Mouse (Mus musculus): ENCODE results near the gene Cnpy3.
"Not testable (repeated sequence)": the region's sequence is repeated elsewhere in the genome, so short reads cannot be mapped to it uniquely, and the experiment has no call there.

Gene Cnpy3

GRCm38 (mm10) chr17:46764916-46765315, 12.9 kb upstream of the Cnpy3 start:
- DNase-seq (ENCODE audit: low spot score in 2 of 2) = not testable (repeated sequence)

GRCm38 (mm10) chr17:46763544-46763943, 11.5 kb upstream of the Cnpy3 start, which contains the start of gene Ptcra:
TSS of gene Ptcra (minus strand) at chr17:46763712.
- no peak for DNase-seq (ENCODE audit: low spot score in 2 of 2)

GRCm38 (mm10) chr17:46758753-46759152, 6.7 kb upstream of the Cnpy3 start:
- no peak for DNase-seq (ENCODE audit: low spot score in 2 of 2)

GRCm38 (mm10) chr17:46751056-46751793, 789 bp downstream of the Cnpy3 start:
- peak; percentile 72 to 81 for DNase-seq (ENCODE audit: low spot score in 2 of 2)

- DNase-seq (ENCODE audit: low spot score in 2 of 2) = no peak
These were observed 1.4 kb downstream of the Cnpy3 start for GRCm38 (mm10) chr17:46750580-46750979.

- no peak for DNase-seq (ENCODE audit: low spot score in 2 of 2)
These were observed 2.7 kb downstream of the Cnpy3 start for GRCm38 (mm10) chr17:46749282-46749681.

DNA sequence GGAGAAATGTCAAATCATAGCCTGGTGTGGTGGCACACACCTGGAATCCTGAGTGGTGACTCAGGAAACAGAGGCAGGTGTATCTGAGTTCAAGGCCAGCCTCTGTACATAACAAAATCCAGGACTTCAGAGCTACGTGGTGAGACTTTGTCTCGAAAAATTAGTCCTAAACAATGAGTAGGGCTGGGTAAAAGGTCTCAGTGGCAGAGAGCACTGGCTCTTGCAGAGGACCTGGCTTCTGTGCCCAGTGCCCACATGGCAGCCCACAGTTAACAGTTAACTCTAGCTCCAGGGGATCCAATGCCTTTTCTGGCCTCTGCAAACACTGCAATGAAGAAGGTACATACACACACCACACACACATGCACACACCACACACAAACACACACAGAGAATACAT, 4.2 kb downstream of the Cnpy3 start:
- no peak for DNase-seq (ENCODE audit: low spot score in 2 of 2)

DNA sequence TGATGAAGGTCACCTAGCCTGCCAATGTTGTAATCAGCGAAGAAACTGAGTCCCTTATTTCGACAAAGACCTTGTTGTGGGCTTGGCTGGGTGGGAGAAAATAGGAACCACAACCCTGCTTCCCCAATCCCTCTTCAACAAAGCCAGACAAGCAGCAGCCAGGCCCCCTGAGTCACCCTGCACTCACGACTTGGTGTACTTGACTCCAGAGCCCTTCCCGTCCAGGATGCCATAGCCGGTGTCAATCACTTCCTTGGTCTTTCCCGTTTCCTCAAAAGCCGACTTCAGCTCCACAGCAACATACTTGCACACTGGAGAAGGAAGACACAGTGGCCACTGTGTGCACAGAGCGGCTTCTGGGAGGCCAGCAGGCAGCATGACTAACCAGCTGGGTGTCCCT, 4.8 kb downstream of the Cnpy3 start:
- DNase-seq (ENCODE audit: low spot score in 2 of 2) = no peak

GRCm38 (mm10) chr17:46745506-46745905, 6.5 kb downstream of the Cnpy3 start:
- no peak for DNase-seq (ENCODE audit: low spot score in 2 of 2)

DNA sequence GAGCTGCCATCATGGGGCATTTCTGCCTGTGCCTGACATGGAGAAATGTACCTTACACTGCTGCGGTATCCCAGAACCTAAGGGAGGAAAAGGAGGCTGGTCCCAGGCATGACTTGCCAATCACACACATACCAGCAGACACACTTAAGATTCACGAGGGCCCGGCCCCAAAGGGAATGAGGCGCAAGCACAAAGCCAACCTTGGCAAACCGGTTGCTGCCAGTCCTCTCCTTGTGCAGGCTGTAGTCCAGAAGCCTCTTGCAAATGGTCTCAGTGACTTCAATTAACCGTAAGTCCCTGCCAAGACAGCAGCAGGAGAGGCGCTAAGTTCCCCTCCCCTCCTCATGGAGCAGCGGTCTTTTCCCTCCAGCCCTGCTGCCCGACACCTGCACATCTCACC, 9.0 kb downstream of the Cnpy3 start:
- DNase-seq (ENCODE audit: low spot score in 2 of 2) = no peak

GRCm38 (mm10) chr17:46741305-46741704, 10.7 kb downstream of the Cnpy3 start:
- DNase-seq (ENCODE audit: low spot score in 2 of 2) = no peak

GRCm38 (mm10) chr17:46736160-46736559, 15.9 kb downstream of the Cnpy3 start:
- no peak for DNase-seq (ENCODE audit: low spot score in 2 of 2)

DNA sequence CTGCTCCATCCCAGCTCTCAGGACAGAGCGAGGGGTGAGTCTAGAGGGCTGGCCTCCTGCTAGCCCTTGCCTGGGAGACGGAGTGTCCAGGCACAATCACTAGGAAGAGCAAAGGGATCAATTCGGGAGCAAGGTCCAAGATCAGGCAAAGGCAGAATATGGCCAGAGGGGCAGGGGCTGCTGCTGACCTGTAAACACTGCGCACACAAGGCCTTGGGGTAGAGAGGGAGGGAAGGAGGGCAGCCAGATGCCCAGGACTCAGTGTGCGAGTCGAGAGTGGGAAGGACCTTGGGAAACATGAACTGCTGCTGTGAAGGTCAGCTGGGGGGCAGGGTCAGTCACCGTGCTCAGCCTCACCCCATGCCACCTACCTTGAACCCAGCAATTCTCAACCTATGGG, 16.7 kb downstream of the Cnpy3 start:
- DNase-seq (ENCODE audit: low spot score in 2 of 2) = no peak

DNA sequence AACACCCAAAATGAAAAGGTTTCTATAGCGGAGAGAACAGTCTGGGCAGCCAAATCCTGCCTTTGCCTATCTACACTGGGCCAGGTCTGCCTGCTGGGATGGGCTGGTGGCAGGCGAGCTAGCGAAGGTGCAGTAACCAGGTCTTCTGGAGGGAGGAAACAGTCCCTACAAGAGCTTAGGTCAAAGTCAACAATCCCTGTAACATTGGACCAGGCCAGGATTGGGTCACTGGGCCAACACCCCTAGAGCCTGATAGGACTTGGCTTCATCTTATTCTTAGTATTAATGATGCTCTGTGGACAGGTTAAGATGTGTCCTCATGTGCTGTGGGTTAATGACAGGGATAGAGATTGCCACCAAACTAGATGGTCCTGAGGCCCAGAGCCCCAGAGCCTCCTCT, 18.0 kb downstream of the Cnpy3 start:
- no peak for DNase-seq (ENCODE audit: low spot score in 2 of 2)

DNA sequence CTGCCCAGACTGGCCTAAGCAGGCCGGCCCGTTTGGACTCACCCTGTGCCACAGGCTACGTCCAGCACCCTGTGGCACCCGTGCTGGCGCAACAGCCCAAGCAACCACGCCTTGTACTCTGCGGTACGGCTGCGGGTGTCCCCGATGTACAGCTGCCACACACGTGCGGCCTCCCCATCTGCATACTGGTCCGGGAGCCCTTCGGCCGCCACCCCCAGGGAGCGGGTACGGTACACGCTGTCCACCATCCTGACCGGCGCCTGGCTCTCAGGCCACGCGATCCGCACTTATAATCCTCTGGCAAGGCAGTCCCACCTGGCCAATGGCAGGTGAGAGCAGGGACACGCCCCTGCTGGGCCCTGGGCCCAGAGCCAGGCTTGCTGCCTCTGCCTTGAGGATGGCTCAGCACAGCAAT, 23.1 kb downstream of the Cnpy3 start, which contains the start of gene Gnmt:
Gene Gnmt, minus strand, starts transcription at position 265 of the 415 bp plus-strand sequence.
- no peak for DNase-seq (ENCODE audit: low spot score in 2 of 2)

GRCm38 (mm10) chr17:46728496-46728895, 23.5 kb downstream of the Cnpy3 start:
- DNase-seq (ENCODE audit: low spot score in 2 of 2) = no peak

DNA sequence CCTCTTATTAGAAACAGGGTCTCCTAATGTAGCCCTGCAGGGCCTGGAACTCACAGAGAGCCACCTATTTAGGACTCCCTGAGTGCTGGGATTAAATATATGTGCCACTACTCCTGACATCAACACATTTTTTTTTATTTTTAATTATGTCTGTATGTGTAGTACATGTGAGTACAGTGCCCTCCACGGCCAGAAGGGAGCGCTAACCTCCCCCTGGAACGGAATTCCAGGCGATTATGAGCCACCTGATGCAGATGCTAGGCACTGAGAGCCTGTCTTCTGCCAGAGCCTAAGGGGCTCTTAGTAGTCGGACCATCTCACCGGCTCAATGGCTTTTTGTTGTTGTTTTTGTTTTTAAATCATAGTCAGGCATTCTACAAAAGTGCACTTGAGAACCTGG, 24.0 kb downstream of the Cnpy3 start:
- DNase-seq (ENCODE audit: low spot score in 2 of 2) = no peak

DNA sequence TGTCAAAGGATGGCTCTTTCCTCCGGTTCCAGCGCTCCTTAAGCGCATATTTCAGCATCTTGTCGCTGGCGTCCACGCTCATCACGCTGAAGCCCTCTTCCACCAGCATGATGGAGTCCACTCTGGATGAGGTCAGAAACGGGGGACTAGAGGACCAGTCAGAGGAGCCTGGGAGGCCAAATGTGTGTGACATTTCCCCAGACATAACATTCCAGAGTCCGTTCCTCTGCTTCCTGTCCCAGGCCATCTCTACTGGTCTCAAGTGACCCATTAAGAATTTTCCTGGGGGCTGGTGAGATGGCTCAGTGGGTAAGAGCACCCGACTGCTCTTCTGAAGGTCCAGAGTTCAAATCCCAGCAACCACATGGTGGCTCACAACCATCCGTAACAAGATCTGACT, 24.7 kb downstream of the Cnpy3 start:
- DNase-seq (ENCODE audit: low spot score in 2 of 2) = no peak

DNA sequence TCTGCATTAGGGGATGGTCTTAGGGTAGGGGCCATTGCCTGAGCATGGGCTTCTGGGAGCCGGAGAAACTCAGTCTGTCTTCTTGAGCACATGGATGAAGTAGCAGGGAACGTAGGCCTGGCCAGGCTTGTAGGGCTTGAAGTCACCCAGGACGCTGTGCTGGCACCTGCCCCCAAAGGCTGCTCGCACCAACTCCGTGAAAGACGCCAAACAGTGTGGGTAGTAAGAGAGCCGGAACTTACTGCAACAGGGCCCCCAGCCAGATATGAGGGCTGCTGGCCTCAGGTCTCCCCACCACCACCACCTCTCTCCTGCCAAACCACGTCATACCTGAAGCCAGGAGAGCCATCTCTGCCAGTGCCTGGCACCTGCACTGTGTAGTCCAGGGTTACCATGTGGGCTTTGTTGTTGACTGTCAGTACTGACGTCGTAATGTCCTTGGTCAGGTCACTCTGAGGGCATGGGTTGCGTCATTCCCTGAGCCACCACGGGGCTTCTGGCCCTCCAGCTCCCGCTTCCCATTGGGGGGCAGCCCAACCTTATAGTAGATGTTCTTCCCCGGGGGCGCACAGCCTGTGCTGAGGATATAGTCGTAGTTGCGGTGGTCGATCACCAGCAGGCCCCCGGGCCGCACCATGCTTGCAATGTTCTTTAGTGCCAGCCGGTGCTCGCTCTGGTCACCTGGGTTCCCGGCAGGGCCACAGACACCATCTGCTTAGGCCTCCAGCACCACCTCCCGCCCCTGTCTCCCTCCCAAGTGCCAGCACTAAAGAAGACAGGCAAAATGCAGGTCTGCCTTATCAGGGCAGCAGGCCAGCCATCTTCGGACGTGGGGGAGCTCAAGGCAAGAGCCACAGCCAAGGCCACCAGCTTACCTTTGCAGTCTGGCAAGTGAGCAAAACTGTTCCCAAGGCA, 26.0 kb downstream of the Cnpy3 start:
- no peak for DNase-seq (ENCODE audit: low spot score in 2 of 2)

- no peak for DNase-seq (ENCODE audit: low spot score in 2 of 2)
These were observed 26.7 kb downstream of the Cnpy3 start for GRCm38 (mm10) chr17:46725273-46725672.

DNA sequence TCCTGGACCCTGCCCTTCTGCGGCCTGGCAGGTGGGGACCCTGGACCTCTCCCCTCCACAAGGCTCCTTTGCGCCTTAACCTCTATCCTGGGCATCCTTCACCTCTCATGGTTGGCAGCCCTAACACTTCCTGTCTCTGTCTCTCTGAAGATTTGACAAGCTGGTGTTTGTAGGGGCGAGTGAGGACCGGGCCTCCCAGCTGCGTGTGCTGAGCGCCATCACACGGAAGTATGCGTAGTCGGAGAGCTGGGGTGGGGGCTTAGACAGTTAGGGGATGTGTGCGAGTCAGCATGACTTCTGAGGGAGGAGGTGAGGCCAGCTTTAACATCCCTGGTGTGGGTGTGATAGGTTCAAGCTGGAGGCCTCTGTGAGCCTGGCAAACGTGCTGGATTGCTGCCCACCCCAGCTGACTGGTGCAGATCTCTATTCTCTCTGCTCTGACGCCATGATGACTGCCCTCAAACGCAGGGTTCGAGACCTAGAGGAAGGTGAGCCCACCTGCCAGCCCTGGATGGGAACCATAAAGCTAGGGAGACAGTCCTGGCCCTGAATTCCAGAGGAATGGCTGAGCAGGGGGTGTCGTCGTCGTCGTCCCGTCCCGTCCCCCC, 27.4 kb downstream of the Cnpy3 start:
- DNase-seq (ENCODE audit: low spot score in 2 of 2) = no peak

- no peak for DNase-seq (ENCODE audit: low spot score in 2 of 2)
These were observed 30.9 kb downstream of the Cnpy3 start for GRCm38 (mm10) chr17:46721077-46721476.
